Mouse (Mus musculus): ENCODE measurements at regions not wholly inside any gene's neighbourhood (a gene's known extent, or its start where the extent isn't known, plus 50 kb on each side); places are given as distances from the start of the nearest gene placed in this dataset.

- TF ChIP-seq CHD2 (IDR thresholded peaks at IDR 0.05; ENCODE audit: low read depth, low read length) (no peak), ZC3H11A (IDR thresholded peaks at IDR 0.05; ENCODE audit: borderline replicate concordance, low read depth, low read length) (no peak), MAFK (IDR thresholded peaks at IDR 0.05; ENCODE audit: insufficient read depth, low read depth, low read length) (no peak), HCFC1 (IDR thresholded peaks at IDR 0.05; ENCODE audit: borderline replicate concordance, insufficient read depth, low read length) (no peak), ZNF384 (IDR thresholded peaks at IDR 0.05; ENCODE audit: low read depth, low read length) (no peak)
- Histone ChIP-seq H3K9me3 (ENCODE audit: control insufficient read depth, insufficient read depth, low read depth, low read length) (no peaks in the 10 kb centered on the region), H3K36me3 (ENCODE audit: control insufficient read depth, insufficient read depth, low read length, poor library complexity, severe bottlenecking) (no peaks in the 10 kb centered on the region), H3K9ac (ENCODE audit: insufficient read depth, low read depth, low read length, poor library complexity, severe bottlenecking) (no peak overlapping the region), H3K4me3 (ENCODE audit: insufficient read depth in 1 of 2, low read depth in 1 of 2, low read length in 2 of 2, poor library complexity in 1 of 2, severe bottlenecking in 1 of 2) (no peak overlapping the region), H3K27ac (ENCODE audit: insufficient read depth, low read depth, low read length, poor library complexity, severe bottlenecking) (no peak overlapping the region), H3K4me1 (ENCODE audit: control insufficient read depth in 2 of 2, insufficient read depth in 2 of 2, low read length in 2 of 2, poor library complexity in 1 of 2) (no peaks in the 10 kb centered on the region)
- in situ Hi-C loops (cut with MboI; ENCODE audit: low sequenced_read_pairs in 2 of 2, unreplicated experiment in 2 of 2) = no loop called here
- DNase-seq (ENCODE audit: low read depth, low spot score) = no peak
Measured at GRCm38 (mm10) chr5:142341026-142341432, 60.3 kb upstream of the Foxk1 start.

GRCm38 (mm10) chr5:142346454-142346853 is 54.8 kb upstream of the Foxk1 start:
- no peak overlapping the region for H3K9ac ChIP-seq (ENCODE audit: insufficient read depth, low read depth, low read length, poor library complexity, severe bottlenecking)
- TF ChIP-seq CHD2 (IDR thresholded peaks at IDR 0.05; ENCODE audit: low read depth, low read length) = no peak
- no peak for TF ChIP-seq MAFK (IDR thresholded peaks at IDR 0.05; ENCODE audit: insufficient read depth, low read depth, low read length)
- TF ChIP-seq ZC3H11A (IDR thresholded peaks at IDR 0.05; ENCODE audit: borderline replicate concordance, low read depth, low read length) = no peak
- no peak for TF ChIP-seq ZNF384 (IDR thresholded peaks at IDR 0.05; ENCODE audit: low read depth, low read length)
- TF ChIP-seq HCFC1 (IDR thresholded peaks at IDR 0.05; ENCODE audit: borderline replicate concordance, insufficient read depth, low read length) = no peak
- no peak overlapping the region for H3K4me3 ChIP-seq (ENCODE audit: insufficient read depth in 1 of 2, low read depth in 1 of 2, low read length in 2 of 2, poor library complexity in 1 of 2, severe bottlenecking in 1 of 2)
- DNase-seq (ENCODE audit: low read depth, low spot score) = no peak
- H3K36me3 ChIP-seq (ENCODE audit: control insufficient read depth, insufficient read depth, low read length, poor library complexity, severe bottlenecking) = no peaks in the 10 kb centered on the region
- in situ Hi-C loops (cut with MboI; ENCODE audit: low sequenced_read_pairs in 2 of 2, unreplicated experiment in 2 of 2) = no loop called here
- H3K4me1 ChIP-seq (ENCODE audit: control insufficient read depth in 2 of 2, insufficient read depth in 2 of 2, low read length in 2 of 2, poor library complexity in 1 of 2) = peaks cover 0 to 3% of the 10 kb centered on the region in 2 experiments; a peak in 1 of 4 replicates
- no peak overlapping the region for H3K27ac ChIP-seq (ENCODE audit: insufficient read depth, low read depth, low read length, poor library complexity, severe bottlenecking)
- H3K9me3 ChIP-seq (ENCODE audit: control insufficient read depth, insufficient read depth, low read depth, low read length) = no peaks in the 10 kb centered on the region

GRCm38 (mm10) chr5:142350574-142350973 is 50.7 kb upstream of the Foxk1 start:
- H3K9ac ChIP-seq (ENCODE audit: insufficient read depth, low read depth, low read length, poor library complexity, severe bottlenecking) = no peak overlapping the region
- H3K4me3 ChIP-seq (ENCODE audit: insufficient read depth in 1 of 2, low read depth in 1 of 2, low read length in 2 of 2, poor library complexity in 1 of 2, severe bottlenecking in 1 of 2) = no peak overlapping the region
- in situ Hi-C loops (cut with MboI; ENCODE audit: low sequenced_read_pairs in 2 of 2, unreplicated experiment in 2 of 2) = no loop called here
- H3K4me1 ChIP-seq (ENCODE audit: control insufficient read depth in 2 of 2, insufficient read depth in 2 of 2, low read length in 2 of 2, poor library complexity in 1 of 2) = peaks cover 0 to 12% of the 10 kb centered on the region in 2 experiments; a peak in 2 of 4 replicates
- no peaks in the 10 kb centered on the region for H3K36me3 ChIP-seq (ENCODE audit: control insufficient read depth, insufficient read depth, low read length, poor library complexity, severe bottlenecking)
- no peak overlapping the region; the same call in 1 of the 2 replicates for H3K27ac ChIP-seq (ENCODE audit: insufficient read depth, low read depth, low read length, poor library complexity, severe bottlenecking)
- peak; percentile 60 for DNase-seq (ENCODE audit: low read depth, low spot score)
- H3K9me3 ChIP-seq (ENCODE audit: control insufficient read depth, insufficient read depth, low read depth, low read length) = no peaks in the 10 kb centered on the region
- TF ChIP-seq HCFC1 (IDR thresholded peaks at IDR 0.05; ENCODE audit: borderline replicate concordance, insufficient read depth, low read length) (no peak), ZC3H11A (IDR thresholded peaks at IDR 0.05; ENCODE audit: borderline replicate concordance, low read depth, low read length) (no peak), MAFK (IDR thresholded peaks at IDR 0.05; ENCODE audit: insufficient read depth, low read depth, low read length) (no peak), ZNF384 (IDR thresholded peaks at IDR 0.05; ENCODE audit: low read depth, low read length) (no peak), CHD2 (IDR thresholded peaks at IDR 0.05; ENCODE audit: low read depth, low read length) (no peak)

Data from ES-E14 (cell line).